Mouse (Mus musculus) intestine, embryonic 14.5 days (tissue): Measurements from ENCODE around the gene 1700016C15Rik. TPM values are rescaled to one million over a fixed set of nuclear protein-coding genes. Genes with fewer than 3 reads are reported as not detected.

Experiments
- ATAC-seq: fragments of 200-750 bp; cut with Nextera tagmentation; replicated peaks from 2 replicates; pipeline ENCODE4 v1.8.0; 2017; ENCODE audit warnings: low read depth, moderate number of reproducible peaks, moderate TSS enrichment, moderate library complexity; ENCODE audit not compliant: low FRiP score, low TSS enrichment
- DNase-seq: peaks from one replicate; pipeline ENCODE4 v3.0.0-alpha.2; 2018; ENCODE audit warnings: low spot score
- H3K27ac ChIP-seq: fragments of 300-500 bp; sonication (generic); 2 replicates; pipeline ENCODE4 v1.5.1; 2014; ENCODE audit warnings: low read depth, mild to moderate bottlenecking, control low read depth
- H3K27me3 ChIP-seq: fragments of 300-500 bp; sonication (generic); replicated peaks from 2 replicates; pipeline ENCODE4 v1.6.1; 2014; ENCODE audit warnings: low read length, control low read depth; ENCODE audit not compliant: control insufficient read depth, insufficient read depth
- H3K36me3 ChIP-seq: fragments of 300-500 bp; sonication (generic); 2 replicates; pipeline ENCODE4 v1.6.1; 2014; ENCODE audit warnings: low read length, control low read depth; ENCODE audit not compliant: control insufficient read depth, insufficient read depth
- H3K4me1 ChIP-seq: fragments of 300-500 bp; sonication (generic); replicated peaks from 2 replicates; pipeline ENCODE4 v1.6.1; 2014; ENCODE audit warnings: low read length, control low read depth, mixed read lengths; ENCODE audit not compliant: control insufficient read depth, insufficient read depth
- H3K4me2 ChIP-seq: fragments of 300-500 bp; sonication (generic); 2 replicates; pipeline ENCODE4 v1.6.1; 2014; ENCODE audit warnings: low read length
- H3K4me3 ChIP-seq: fragments of 300-500 bp; sonication (generic); 2 replicates; pipeline ENCODE4 v1.5.1; 2014; ENCODE audit warnings: low read depth, low read length, control low read depth, mixed read lengths
- H3K9ac ChIP-seq: fragments of 300-500 bp; sonication (generic); 2 replicates; pipeline ENCODE4 v1.6.1; 2014; ENCODE audit warnings: mild to moderate bottlenecking, low read length
- H3K9me3 ChIP-seq: fragments of 300-500 bp; sonication (generic); 2 replicates; pipeline ENCODE4 v1.6.1; 2016; ENCODE audit warnings: low read length, control low read depth; ENCODE audit not compliant: control insufficient read depth
- WGBS: fragments of 180-500 bp; shearing (Covaris S2); extraction: QIAGEN DNeasy Blood & Tissue Kit; methylation state at CpG from one replicate; pipeline ENCODE4 v1.1.7; 2014; 5-methylcytosine and 5-hydroxymethylcytosine counted together
- polyA plus RNA-seq: library from polyadenylated mRNA; unstranded; fragments of >200 nt; fragmentation: Nextera tagmentation; extraction: Ambion mirVana; gene quantifications from 2 replicates; pipeline ENCODE4 v1.2.1, GENCODE M21; 2014

The 1700016C15Rik gene
- polyA plus RNA-seq, 1 experiment from 2014 or later = not detected

DNA sequence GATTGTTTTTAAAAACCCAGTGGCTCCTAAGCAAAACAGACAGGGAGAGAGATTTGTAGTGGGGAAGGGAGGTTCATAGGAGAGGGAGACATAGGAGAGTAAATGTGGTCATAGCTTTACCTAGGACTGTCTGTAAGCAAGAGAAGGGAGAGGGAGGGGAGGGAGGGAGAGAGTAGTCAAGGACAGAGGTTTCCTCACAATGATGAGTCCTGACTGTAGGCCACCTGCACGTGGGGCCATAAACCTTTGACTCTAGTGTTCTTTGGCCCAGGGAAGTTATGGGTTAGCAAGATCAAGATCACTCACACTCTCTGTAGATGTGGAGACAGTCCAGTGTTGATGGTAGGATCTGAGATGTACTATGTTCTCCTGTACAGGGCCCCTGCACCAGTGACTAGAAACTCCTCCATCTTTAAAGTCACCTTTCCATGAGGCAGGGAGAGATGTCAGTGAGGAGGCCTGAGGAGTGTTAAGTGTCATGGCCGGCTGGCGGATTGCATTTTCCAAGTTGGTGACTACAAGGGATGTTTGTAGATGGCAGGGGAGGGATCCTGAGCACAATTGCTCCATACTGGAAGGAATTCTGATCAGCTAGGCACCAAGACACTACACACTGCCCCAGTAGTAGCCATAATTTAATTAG is 1.6 kb upstream of the 1700016C15Rik start:
- Histone ChIP-seq H3K4me3 (no peak overlapping the region), H3K9me3 (no peaks in the 10 kb centered on the region), H3K27me3 (no peaks in the 10 kb centered on the region), H3K27ac (no peak overlapping the region), H3K4me2 (no peak overlapping the region), H3K36me3 (no peaks in the 10 kb centered on the region), H3K9ac (no peak overlapping the region), H3K4me1 (no peaks in the 10 kb centered on the region)
- DNase-seq = peak; percentile 31
- ATAC-seq = no peak
- 88% methylated on average over 3 of the region's 3 CpGs for WGBS

DNA sequence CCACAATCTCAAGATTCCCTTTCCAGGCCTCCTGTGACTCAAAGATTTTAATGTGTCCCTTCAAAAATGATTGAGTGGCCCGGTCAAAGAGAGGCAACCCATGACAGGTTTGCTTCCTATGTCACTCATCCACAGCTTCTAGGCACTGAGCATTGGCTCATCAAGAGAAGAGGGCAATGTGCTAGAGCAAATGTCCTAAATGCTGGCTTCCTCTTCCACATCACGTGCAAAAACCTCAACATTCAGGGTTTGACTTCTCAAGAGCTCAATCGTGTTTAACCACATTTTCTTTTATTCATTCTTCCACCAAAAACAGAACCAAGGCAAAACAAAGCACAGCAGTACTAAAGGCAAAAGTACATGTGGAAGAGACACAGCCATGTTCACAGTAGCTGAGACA is 2.4 kb downstream of the 1700016C15Rik start:
- no peaks in the 10 kb centered on the region for H3K9me3 ChIP-seq
- H3K27me3 ChIP-seq = no peaks in the 10 kb centered on the region
- no peaks in the 10 kb centered on the region for H3K36me3 ChIP-seq
- no peak for ATAC-seq
- H3K4me1 ChIP-seq = no peaks in the 10 kb centered on the region
- no peak overlapping the region for H3K9ac ChIP-seq
- no peak overlapping the region for H3K27ac ChIP-seq
- no peak overlapping the region for H3K4me2 ChIP-seq
- no peak overlapping the region for H3K4me3 ChIP-seq
- no peak for DNase-seq
- 88% methylated on average over 3 of the region's 3 CpGs for WGBS

DNA sequence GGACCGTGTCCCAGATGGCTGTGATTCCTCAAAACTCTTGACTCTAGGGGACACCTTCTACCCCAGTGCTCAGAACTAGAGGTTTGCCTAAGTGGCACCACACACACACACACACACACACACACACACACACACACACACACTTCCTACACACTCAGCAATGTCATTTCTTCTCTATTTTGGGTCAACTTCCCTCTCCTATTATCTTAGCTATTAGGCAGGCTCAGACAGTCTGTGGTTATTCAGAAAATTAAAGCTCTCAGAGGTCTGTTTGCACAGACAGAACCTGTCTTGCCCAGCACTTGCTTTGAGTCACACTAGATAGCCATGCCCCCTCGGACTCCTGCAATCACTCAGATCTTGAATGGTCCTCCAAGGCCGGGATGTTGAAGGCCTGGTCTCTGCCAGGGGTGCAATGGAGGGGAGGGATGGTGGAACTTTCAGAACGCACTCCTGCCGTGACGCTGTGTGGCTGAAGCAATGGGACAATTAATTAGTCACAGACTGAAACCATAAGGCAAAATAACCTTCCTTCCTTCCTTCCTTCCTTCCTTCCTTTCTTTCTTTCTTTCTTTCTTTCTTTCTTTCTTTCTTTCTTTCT is 8.0 kb downstream of the 1700016C15Rik start:
- ATAC-seq = no peak
- Histone ChIP-seq H3K4me1 (no peaks in the 10 kb centered on the region), H3K9ac (no peak overlapping the region), H3K36me3 (no peaks in the 10 kb centered on the region), H3K4me2 (no peak overlapping the region), H3K27ac (no peak overlapping the region), H3K9me3 (no peaks in the 10 kb centered on the region), H3K4me3 (no peak overlapping the region), H3K27me3 (no peaks in the 10 kb centered on the region)
- DNase-seq = no peak
- 41% methylated on average over 6 of the region's 6 CpGs for WGBS

- Histone ChIP-seq H3K27me3 (no peaks in the 10 kb centered on the region), H3K9ac (no peak overlapping the region), H3K27ac (no peak overlapping the region), H3K4me1 (no peaks in the 10 kb centered on the region), H3K36me3 (no peaks in the 10 kb centered on the region), H3K4me2 (no peak overlapping the region), H3K4me3 (no peak overlapping the region), H3K9me3 (no peaks in the 10 kb centered on the region)
- no peak for DNase-seq
- WGBS = 60% methylated on average over 1 of the region's 1 CpGs
- no peak for ATAC-seq
Observed at GRCm38 (mm10) chr1:177740707-177741106, 11.1 kb downstream of the 1700016C15Rik start.

- DNase-seq = no peak
- no peak for ATAC-seq
Observed at GRCm38 (mm10) chr1:177742119-177742518, 12.5 kb downstream of the 1700016C15Rik start.

DNA sequence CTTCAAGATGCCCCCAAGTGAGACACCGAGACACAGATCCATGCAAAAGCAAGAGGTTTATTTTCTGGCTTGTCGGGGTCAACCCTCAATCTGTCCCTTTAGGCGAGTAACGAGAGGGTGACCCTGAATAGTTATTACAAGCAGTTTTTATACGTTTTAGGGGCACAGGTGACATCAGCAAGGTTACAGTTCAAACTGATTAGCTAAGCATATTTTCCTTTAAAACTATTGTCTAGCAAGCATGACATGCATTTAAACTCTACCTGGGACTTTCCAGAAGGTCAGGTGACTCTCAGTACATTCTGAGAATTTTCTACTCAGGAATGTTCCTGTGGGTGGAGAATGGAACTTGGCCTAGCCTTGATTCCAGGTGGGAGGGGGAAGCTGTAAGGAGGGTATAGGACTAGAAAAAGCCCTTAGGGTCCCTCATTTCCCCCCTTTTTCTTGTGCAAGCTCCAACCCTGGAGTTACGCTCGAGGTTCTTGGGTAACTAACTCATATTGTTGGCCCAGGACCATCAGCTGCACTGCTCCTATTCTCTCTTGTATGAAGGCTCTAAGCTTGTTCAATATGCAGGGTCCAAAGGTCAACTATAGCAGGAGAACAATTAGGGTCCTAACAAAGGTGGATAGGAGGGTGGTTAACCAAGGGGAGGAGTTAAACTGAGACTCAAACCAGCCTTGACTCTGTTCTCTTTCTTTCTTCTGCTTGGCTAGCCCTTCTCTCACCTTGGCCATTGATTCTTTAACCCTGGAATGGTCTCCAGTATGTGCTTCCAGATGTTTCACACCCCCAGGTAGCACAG is 15.1 kb downstream of the 1700016C15Rik start:
- Histone ChIP-seq H3K4me2 (no peak overlapping the region), H3K4me3 (no peak overlapping the region), H3K4me1 (no peaks in the 10 kb centered on the region), H3K27ac (no peak overlapping the region), H3K27me3 (no peaks in the 10 kb centered on the region), H3K36me3 (no peaks in the 10 kb centered on the region), H3K9ac (no peak overlapping the region), H3K9me3 (peaks cover 6% of the 10 kb centered on the region; the same call in 1 of the 2 replicates)
- DNase-seq (no peak), ATAC-seq (0 out of 2 replicates have a peak, but pooled peaks have one; percentile 36)
- WGBS = 80% methylated on average over 7 of the region's 7 CpGs

More at GRCm38 (mm10) chr1:177742119-177742518, 12.5 kb downstream of the 1700016C15Rik start:
- Histone ChIP-seq H3K36me3 (no peaks in the 10 kb centered on the region), H3K4me1 (no peaks in the 10 kb centered on the region), H3K4me3 (no peak overlapping the region), H3K27ac (no peak overlapping the region), H3K9me3 (no peaks in the 10 kb centered on the region), H3K27me3 (no peaks in the 10 kb centered on the region), H3K4me2 (no peak overlapping the region), H3K9ac (no peak overlapping the region)
- WGBS = 77% methylated on average over 1 of the region's 1 CpGs

DNA sequence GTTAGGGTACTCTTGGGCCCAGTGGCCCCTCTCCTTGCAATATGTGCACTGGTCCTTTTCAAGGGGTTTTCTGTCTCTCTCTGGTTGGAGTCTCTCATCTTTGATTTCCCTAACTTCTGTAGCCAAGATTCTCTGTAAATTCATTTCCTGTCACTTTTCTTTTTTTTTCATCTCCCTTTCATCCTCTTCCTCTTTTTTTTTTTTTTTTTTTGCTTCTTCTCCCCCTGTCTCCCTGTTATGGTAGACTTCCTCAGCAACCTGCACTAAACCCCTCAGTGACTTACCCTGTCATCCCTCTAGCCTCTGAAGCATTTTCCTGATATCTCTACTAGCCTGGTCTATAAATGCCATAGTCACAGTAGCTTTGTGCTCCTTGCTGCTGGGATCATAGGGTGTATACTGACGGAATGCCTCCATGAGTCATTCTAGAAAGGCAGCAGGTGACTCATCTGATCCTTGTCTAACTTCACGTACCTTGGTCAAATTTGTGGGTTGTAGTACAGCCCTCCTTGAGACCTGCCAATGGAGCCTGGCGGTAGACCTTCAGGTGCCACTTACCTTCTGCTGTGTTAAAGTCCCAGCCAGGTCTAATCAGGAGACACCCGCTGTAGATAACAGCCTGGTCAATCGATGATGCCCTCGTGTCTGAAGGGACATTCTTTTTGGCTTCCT is 18.4 kb downstream of the 1700016C15Rik start:
- Histone ChIP-seq H3K4me2 (no peak overlapping the region), H3K4me1 (no peaks in the 10 kb centered on the region), H3K9me3 (peaks cover 17% of the 10 kb centered on the region), H3K36me3 (no peaks in the 10 kb centered on the region), H3K4me3 (no peak overlapping the region), H3K27ac (no peak overlapping the region), H3K27me3 (no peaks in the 10 kb centered on the region), H3K9ac (no peak overlapping the region)
- WGBS = 94% methylated on average over 6 of the region's 6 CpGs
- ATAC-seq (no peak), DNase-seq (no peak)

- no peak for ATAC-seq
Observed at GRCm38 (mm10) chr1:177753496-177753895, 23.9 kb downstream of the 1700016C15Rik start.

More at GRCm38 (mm10) chr1:177753496-177753895, 23.9 kb downstream of the 1700016C15Rik start:
- no peaks in the 10 kb centered on the region for H3K27me3 ChIP-seq
- H3K27ac ChIP-seq = no peak overlapping the region
- no peak overlapping the region for H3K9ac ChIP-seq
- no peaks in the 10 kb centered on the region for H3K36me3 ChIP-seq
- no peak overlapping the region for H3K4me2 ChIP-seq
- H3K4me1 ChIP-seq = no peaks in the 10 kb centered on the region
- WGBS = 55% methylated on average over 1 of the region's 1 CpGs
- peaks cover 17% of the 10 kb centered on the region for H3K9me3 ChIP-seq
- DNase-seq = no peak
- H3K4me3 ChIP-seq = no peak overlapping the region
